Mouse (Mus musculus): ENCODE results near the gene 4932438H23Rik.

The 4932438H23Rik gene

GRCm38 (mm10) chr16:91057741-91058140 lies 37.2 kb downstream of the 4932438H23Rik start:
- no peak for DNase-seq (ENCODE audit: extremely low read depth, low read depth, low spot score)

- DNase-seq (ENCODE audit: extremely low read depth, low read depth, low spot score), result no peak
These were observed 37.7 kb downstream of the 4932438H23Rik start for GRCm38 (mm10) chr16:91057261-91057660.

GRCm38 (mm10) chr16:91056043-91056821 lies 38.7 kb downstream of the 4932438H23Rik start:
- peak; percentile 82 for DNase-seq (ENCODE audit: extremely low read depth, low read depth, low spot score)

- no peak for DNase-seq (ENCODE audit: extremely low read depth, low read depth, low spot score)
These were observed 39.8 kb downstream of the 4932438H23Rik start for GRCm38 (mm10) chr16:91055150-91055549.

DNA sequence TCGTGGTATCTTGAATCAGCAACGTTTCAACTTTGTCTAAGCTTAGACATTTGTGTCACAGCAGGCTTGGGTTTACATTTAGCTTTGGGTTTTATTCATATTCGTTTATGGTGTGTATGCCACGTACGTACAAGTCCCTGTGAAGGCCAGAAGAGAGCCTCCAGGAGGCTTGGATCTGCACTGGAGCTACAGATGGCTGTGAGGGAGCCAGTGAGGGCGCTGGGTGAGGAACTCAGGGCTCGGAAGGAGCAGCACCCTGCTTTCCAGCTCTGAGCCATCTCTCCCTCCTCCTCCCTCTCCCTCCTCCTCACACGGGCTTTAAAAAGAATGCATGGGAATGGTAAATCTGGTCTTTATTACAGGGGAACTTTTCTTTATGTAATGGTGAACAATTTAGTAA lies 41.3 kb downstream of the 4932438H23Rik start:
- no peak for DNase-seq (ENCODE audit: extremely low read depth, low read depth, low spot score)

DNA sequence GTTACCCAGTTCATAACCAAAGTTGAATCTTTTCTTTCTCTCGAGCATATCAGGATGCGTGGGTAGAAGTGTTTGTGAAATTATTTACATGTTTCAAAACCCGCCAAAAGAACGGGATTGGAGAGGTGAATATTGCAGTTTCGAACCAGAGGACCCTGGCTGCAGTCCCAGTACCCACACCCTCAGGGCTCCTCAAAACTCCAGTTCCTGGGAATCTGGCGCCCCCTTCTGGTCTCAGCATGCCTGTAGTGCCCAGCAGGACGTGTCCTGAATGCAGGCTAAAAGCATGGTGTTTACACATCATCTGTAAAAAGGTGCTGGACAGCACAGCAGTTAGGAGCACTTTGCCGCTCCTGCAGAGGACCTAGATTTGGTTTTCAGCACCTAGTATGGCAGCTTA lies 49.4 kb downstream of the 4932438H23Rik start:
- no peak for DNase-seq (ENCODE audit: extremely low read depth, low read depth, low spot score)

DNA sequence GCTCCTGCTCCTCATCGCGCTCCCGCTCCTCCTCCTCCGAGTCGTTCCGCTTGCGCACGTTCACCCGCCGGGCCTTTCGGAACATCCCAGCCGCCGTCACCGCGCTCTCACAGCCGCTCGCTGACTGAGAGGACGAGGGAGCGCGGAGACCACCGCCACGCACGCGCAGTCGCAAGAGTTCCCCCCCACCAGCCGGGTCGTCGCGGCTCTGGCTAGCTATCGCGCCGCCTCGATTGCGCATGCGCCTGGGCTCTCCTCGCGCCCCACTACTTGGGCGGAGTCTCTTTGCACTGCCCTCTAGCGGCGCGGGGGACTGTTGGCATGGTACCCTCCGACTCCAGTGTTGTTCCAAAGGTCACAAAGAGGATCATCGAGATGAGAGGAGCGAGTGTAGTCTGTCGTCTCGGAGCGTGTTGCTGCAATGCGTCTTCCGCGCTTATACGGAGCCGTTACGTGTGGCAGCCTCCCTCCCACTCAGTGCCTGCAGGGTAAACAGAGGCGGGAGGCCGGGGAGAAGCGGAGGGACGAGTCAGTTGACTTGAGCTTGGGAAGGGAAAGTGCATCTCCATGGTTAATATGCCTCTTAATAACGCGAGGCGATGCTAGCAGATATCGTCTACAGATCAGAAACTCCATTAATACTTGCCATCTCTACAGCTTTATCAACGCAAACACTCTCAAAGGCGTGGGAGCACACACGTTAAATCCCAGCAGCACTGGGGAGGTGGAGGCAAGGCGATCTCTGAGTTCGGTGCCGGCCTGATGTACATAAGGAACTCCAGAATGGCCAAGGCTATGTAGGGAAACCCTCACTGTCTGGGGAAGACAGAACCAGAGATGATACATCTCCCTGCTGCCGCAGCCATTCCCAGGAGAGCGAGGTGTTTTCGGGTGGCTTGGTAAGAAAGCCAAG lies 50.4 kb downstream of the 4932438H23Rik start, which contains the start of gene Paxbp1:
TSS of gene Paxbp1 (minus strand) at position 274 of the 913 bp plus-strand sequence.
- DNase-seq (ENCODE audit: extremely low read depth, low read depth, low spot score), result peak; percentile 91

GRCm38 (mm10) chr16:91043461-91044248 lies 51.3 kb downstream of the 4932438H23Rik start:
- DNase-seq (ENCODE audit: extremely low read depth, low read depth, low spot score), result no peak

DNA sequence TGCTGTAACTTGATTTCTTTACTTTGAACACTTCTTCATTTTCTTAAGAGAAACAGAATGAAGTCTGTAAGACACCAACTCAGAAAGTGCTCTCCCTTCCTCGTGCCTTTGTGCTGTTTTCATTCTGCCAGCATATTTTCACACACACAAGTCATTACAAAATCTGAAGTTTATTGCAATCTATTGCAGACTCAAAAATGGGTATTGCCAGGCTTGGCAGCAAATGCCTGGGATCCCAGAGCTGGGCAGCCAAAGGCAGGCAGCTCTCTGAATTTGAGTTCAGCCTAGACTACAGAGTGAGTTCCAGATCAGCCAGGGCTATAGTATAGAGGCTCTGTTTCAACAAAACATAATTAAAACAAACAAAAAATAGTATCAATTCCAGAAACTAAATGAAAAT lies 52.3 kb downstream of the 4932438H23Rik start:
- DNase-seq (ENCODE audit: extremely low read depth, low read depth, low spot score), result no peak

- DNase-seq (ENCODE audit: extremely low read depth, low read depth, low spot score), result no peak
These were observed 59.1 kb downstream of the 4932438H23Rik start for GRCm38 (mm10) chr16:91035866-91036265.

DNA sequence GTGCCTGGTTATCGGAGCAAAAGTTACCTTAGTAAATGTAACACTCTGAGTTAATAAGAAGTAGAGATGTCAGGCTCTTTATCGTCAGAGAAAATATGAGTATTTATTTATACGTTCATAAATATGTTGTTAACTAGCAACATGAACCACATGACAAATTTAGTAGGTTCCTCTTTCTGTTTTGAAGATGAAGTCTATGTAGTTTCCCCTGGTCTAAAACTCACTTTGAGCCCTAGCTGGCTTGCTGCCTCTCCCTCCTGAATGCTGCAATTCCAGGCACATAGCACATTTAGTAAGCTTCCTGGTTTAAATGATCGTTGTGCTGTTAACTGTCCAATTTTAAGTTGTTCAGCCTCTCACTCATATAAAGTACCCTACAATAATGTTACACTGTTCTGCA lies 64.2 kb downstream of the 4932438H23Rik start:
- DNase-seq (ENCODE audit: extremely low read depth, low read depth, low spot score), result no peak

- no peak for DNase-seq (ENCODE audit: extremely low read depth, low read depth, low spot score)
These were observed 65.0 kb downstream of the 4932438H23Rik start for GRCm38 (mm10) chr16:91029901-91030300.

DNA sequence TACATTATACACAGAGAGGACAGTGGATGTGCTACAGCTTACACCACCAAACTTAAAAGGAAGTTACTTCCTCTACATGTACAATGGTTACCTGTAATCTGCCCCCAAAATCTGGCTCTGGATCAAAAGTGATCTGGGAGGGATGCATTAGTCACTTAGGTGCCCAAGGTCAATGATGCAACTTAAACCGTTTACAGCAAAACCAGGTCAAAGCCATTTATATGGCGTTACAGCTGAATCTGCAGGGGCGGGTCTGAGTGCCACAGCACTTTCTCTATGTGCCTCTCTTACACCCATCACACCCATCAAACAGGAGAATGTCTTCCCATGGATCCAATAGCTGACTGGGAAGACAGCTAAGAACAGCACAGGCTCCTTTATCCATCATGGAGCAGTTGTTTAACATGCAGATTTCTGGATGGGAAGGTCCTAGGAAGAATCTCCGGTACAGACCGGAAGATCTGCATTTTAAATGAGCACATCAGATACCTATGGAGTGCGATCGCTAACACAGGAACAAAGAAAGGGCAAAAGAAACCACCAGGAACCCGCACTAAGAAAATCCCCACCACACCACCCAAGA lies 65.7 kb downstream of the 4932438H23Rik start:
- DNase-seq (ENCODE audit: extremely low read depth, low read depth, low spot score), result no peak

DNA sequence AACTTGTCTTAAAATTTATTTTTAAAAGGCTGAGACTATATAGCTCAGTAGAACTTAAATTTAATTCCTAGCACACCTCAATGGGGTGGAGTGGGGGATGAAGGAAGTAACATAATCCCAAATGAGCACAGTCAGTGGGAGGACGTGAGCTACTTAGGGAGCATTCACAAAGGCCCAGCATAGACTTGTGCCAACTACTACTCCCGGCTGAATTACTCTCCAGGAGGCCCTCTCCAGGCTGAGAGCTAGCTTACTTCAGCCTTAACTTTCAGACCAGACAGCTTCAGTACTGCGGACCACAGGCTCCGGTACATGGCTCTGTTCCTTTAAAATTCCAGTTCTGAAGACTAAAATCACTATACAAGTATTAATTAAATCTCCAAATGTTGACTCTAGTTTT lies 68.6 kb downstream of the 4932438H23Rik start:
- no peak for DNase-seq (ENCODE audit: extremely low read depth, low read depth, low spot score)

- DNase-seq (ENCODE audit: extremely low read depth, low read depth, low spot score), result no peak
These were observed 71.5 kb downstream of the 4932438H23Rik start for GRCm38 (mm10) chr16:91023384-91023783.

DNA sequence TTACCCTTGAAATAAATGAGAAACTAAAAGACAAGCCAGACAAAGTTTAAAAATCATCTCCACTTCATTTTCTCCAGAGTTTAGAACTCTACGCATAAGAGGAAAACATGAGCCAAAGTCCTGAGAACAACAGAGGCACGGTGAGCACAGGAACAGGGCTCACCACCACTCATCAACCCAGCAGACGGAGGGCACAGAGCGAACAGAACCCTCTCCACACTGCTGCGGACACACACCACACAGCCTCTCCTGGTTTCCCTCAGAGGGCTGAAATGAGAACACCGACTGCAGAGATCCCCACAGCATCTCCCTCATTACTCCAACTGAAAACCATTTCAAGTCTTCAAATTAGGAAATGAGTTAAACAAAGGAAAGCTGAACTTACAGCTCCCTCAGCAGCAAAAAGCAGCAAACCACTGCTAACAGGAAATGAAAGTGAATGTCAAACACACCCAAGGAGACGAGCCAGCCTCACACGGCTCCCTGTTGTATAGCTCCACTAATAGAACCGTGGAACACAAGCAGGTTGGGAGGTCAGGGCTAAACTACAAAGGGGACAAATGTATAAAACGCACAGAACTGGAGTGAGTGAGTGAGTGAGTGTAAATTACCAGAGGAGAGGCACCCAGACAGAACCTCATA lies 74.0 kb downstream of the 4932438H23Rik start:
- no peak for DNase-seq (ENCODE audit: extremely low read depth, low read depth, low spot score)

DNA sequence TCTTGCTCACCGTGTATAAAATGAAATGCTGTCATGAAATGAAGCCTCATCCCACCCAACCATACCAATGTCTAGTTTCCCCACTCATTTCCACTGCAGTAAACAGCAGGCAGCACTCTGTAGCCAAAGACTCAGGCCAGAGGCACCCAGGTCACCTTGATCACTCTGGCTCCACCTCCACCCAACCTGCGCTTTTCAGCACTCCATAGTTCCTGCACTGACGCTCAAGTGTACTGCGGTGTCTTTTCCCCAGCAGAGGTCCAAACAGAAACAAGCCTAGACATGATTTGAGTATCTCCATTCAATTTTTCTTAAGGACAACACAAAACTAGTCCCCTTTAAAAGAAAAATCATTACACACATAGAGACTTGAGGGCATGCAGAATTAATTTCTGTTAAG lies 75.4 kb downstream of the 4932438H23Rik start:
- DNase-seq (ENCODE audit: extremely low read depth, low read depth, low spot score), result no peak

GRCm38 (mm10) chr16:91015761-91016160 lies 79.2 kb downstream of the 4932438H23Rik start:
- DNase-seq (ENCODE audit: extremely low read depth, low read depth, low spot score), result no peak

DNA sequence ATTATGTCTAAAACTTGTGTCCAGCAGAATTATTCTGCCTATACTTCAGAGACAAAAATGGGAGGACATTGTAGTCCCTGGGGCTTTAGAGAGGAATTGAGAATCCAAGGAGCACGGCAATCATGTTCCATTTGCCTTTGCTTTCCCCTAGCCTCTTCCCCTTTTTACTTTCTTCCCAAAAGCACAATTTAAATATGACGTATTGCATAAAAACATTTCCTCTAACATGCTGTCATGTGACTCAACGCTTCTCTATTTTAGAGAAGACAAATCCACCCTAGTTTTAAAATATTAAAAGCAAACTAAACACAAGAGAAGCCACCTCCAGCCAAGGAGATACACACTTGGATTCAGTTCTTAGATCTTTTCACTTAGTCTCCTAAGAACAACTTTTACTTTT lies 83.1 kb downstream of the 4932438H23Rik start:
- DNase-seq (ENCODE audit: extremely low read depth, low read depth, low spot score), result no peak

DNA sequence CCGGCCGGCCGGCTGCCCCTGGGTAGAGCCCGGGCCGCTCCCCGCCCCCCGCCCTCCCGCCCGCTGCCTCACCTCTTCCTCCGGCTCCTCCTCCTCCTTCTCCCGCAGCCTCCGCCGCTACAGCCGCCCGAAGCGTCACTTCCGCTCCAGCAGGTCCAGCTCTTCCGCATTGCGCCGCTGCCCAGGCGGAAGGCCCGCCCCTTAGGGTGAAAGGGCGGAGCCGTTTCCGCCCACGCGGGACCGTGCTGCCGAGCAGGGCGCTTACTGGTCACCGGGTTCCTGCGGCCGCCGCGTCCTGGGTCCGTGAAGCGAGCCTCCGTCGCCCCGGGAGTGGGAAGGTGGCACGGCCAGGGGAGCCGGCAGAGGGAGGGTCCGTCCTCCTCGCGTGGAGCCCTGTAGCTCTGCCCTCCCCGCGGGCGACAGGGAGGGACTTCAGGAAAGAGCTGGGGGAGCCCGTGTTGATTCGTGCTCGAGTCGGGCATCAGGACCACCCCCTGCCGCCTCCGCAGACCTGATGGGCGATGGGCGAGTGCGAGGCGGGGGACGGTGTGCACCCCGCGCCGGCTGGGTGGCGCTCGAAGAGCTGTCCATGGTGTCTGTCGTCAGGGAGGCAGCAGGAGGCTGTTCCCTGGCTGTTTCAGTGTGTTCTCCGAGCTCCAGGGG lies 83.8 kb downstream of the 4932438H23Rik start, which contains the start of gene Synj1:
TSS of gene Synj1 (minus strand) at position 288 of the 663 bp plus-strand sequence.
- no peak for DNase-seq (ENCODE audit: extremely low read depth, low read depth, low spot score)

Data from fat pad, adult 2 months (tissue).